Mouse (Mus musculus) hindbrain, embryonic 10.5 days (tissue): ENCODE measurements at regions not wholly inside any gene's neighbourhood (a gene's known extent, or its start where the extent isn't known, plus 50 kb on each side); places are given as distances from the start of the nearest gene placed in this dataset.

ENCODE experiments used
- DNase-seq: peaks from one replicate; pipeline ENCODE4 v3.0.0-alpha.2; 2017; ENCODE audit warnings: low spot score
- H3K27ac ChIP-seq: fragments of 300-500 bp; sonication (generic); 2 replicates; pipeline ENCODE4 v1.5.1; 2016; ENCODE audit warnings: mild to moderate bottlenecking, moderate library complexity
- H3K27me3 ChIP-seq: fragments of 300-500 bp; sonication (generic); 2 replicates; pipeline ENCODE4 v1.6.1; 2016; ENCODE audit warnings: mild to moderate bottlenecking; ENCODE audit not compliant: poor library complexity, insufficient read depth, severe bottlenecking
- H3K36me3 ChIP-seq: fragments of 300-500 bp; sonication (generic); 2 replicates; pipeline ENCODE4 v1.6.1; 2016; ENCODE audit warnings: mild to moderate bottlenecking, moderate library complexity
- H3K4me1 ChIP-seq: fragments of 300-500 bp; sonication (generic); replicated peaks from 2 replicates; pipeline ENCODE4 v1.6.1; 2016; ENCODE audit warnings: mild to moderate bottlenecking
- H3K4me3 ChIP-seq: fragments of 300-500 bp; sonication (generic); 2 replicates; pipeline ENCODE4 v1.5.1; 2016; ENCODE audit warnings: mild to moderate bottlenecking, moderate library complexity
- H3K9me3 ChIP-seq: fragments of 300-500 bp; sonication (generic); 2 replicates; pipeline ENCODE4 v1.6.1; 2016; ENCODE audit warnings: mild to moderate bottlenecking, moderate library complexity
- WGBS: fragments of 180-500 bp; shearing (Covaris S2); methylation state at CpG from one replicate; pipeline ENCODE4 v1.1.7; 2016; 5-methylcytosine and 5-hydroxymethylcytosine counted together

DNA sequence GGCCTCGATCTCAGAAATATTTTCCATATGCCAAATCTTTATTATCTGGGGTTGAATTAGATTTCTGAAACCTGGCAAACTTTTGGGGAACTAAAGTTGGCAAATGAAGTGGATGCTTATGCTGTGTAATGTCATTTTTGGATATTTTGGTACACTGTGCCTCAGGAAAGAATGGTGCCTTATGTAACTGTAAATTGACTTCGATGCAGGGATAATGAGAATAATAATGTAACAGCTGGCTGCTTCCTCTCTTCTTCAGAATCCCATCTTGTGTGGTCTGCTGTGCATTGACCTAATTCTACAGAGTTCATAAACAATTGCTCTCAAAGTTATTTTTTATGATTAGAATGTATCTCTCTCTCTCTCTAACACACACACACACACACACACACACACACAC is 545.6 kb downstream of the Tfap2b start:
- Histone ChIP-seq H3K9me3 (no peaks in the 10 kb centered on the region), H3K27me3 (no peaks in the 10 kb centered on the region), H3K4me1 (no peaks in the 10 kb centered on the region), H3K36me3 (no peaks in the 10 kb centered on the region), H3K4me3 (no peak overlapping the region), H3K27ac (no peak overlapping the region)
- WGBS = 89% methylated on average over 2 of the region's 2 CpGs
- no peak for DNase-seq

- WGBS = 86% methylated on average over 3 of the region's 3 CpGs
- H3K27ac ChIP-seq = no peak overlapping the region
- H3K4me1 ChIP-seq = no peaks in the 10 kb centered on the region
- no peaks in the 10 kb centered on the region for H3K36me3 ChIP-seq
- H3K27me3 ChIP-seq = no peaks in the 10 kb centered on the region
- no peaks in the 10 kb centered on the region for H3K9me3 ChIP-seq
- no peak for DNase-seq
- H3K4me3 ChIP-seq = no peak overlapping the region
Observed at GRCm38 (mm10) chr1:19757921-19758436, 549.3 kb downstream of the Tfap2b start.

- no peaks in the 10 kb centered on the region for H3K36me3 ChIP-seq
- H3K4me3 ChIP-seq = no peak overlapping the region
- no peaks in the 10 kb centered on the region for H3K9me3 ChIP-seq
- no peak overlapping the region for H3K27ac ChIP-seq
- H3K4me1 ChIP-seq = peaks cover 7% of the 10 kb centered on the region
- no peaks in the 10 kb centered on the region for H3K27me3 ChIP-seq
- no peak for DNase-seq
Observed at GRCm38 (mm10) chr1:19766879-19767278, 558.2 kb downstream of the Tfap2b start.

DNA sequence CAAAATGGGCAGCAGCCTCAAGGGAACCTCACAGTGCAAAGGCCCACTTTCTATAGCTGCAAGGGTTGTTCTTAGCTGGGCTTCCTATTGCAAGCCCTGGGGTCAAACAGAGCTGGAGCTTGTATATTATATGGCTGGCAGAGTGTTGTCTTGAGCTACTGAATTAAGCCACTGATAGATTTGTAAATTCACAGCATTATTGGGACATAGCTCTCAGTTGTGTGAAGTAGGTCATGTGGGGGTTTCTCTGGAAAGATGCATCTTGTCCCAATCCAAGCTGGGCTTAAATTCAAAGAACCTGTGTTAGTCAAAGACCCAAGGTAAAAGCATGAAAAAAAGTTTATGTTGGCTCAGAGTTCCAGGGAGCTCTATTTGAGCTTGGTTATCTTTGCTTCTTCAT is 563.6 kb downstream of the Tfap2b start:
- Histone ChIP-seq H3K27ac (no peak overlapping the region), H3K4me1 (peaks cover 4% of the 10 kb centered on the region), H3K4me3 (no peak overlapping the region), H3K27me3 (no peaks in the 10 kb centered on the region), H3K9me3 (no peaks in the 10 kb centered on the region), H3K36me3 (no peaks in the 10 kb centered on the region)
- DNase-seq = no peak

GRCm38 (mm10) chr1:19774502-19774901 is 565.8 kb downstream of the Tfap2b start:
- WGBS = 78% methylated on average over 1 of the region's 1 CpGs
- DNase-seq = no peak
- Histone ChIP-seq H3K27ac (no peak overlapping the region), H3K36me3 (no peaks in the 10 kb centered on the region), H3K9me3 (no peaks in the 10 kb centered on the region), H3K4me3 (no peak overlapping the region), H3K27me3 (no peaks in the 10 kb centered on the region), H3K4me1 (no peaks in the 10 kb centered on the region)

GRCm38 (mm10) chr1:19777542-19777941 is 568.8 kb downstream of the Tfap2b start:
- no peaks in the 10 kb centered on the region for H3K9me3 ChIP-seq
- DNase-seq = no peak
- no peak overlapping the region for H3K27ac ChIP-seq
- no peaks in the 10 kb centered on the region for H3K36me3 ChIP-seq
- no peaks in the 10 kb centered on the region for H3K27me3 ChIP-seq
- no peaks in the 10 kb centered on the region for H3K4me1 ChIP-seq
- 92% methylated on average over 1 of the region's 1 CpGs for WGBS
- H3K4me3 ChIP-seq = no peak overlapping the region

GRCm38 (mm10) chr1:19786971-19787370 is 578.3 kb downstream of the Tfap2b start:
- H3K4me3 ChIP-seq = no peak overlapping the region
- 93% methylated on average over 2 of the region's 2 CpGs for WGBS
- H3K9me3 ChIP-seq = no peaks in the 10 kb centered on the region
- DNase-seq = no peak
- no peaks in the 10 kb centered on the region for H3K27me3 ChIP-seq
- H3K4me1 ChIP-seq = no peaks in the 10 kb centered on the region
- no peaks in the 10 kb centered on the region for H3K36me3 ChIP-seq
- no peak overlapping the region for H3K27ac ChIP-seq

GRCm38 (mm10) chr1:19794124-19794523 is 585.4 kb downstream of the Tfap2b start:
- H3K4me3 ChIP-seq = no peak overlapping the region
- 76% methylated on average over 2 of the region's 2 CpGs for WGBS
- H3K36me3 ChIP-seq = no peaks in the 10 kb centered on the region
- H3K4me1 ChIP-seq = no peaks in the 10 kb centered on the region
- H3K9me3 ChIP-seq = no peaks in the 10 kb centered on the region
- no peak for DNase-seq
- no peak overlapping the region for H3K27ac ChIP-seq
- H3K27me3 ChIP-seq = no peaks in the 10 kb centered on the region

DNA sequence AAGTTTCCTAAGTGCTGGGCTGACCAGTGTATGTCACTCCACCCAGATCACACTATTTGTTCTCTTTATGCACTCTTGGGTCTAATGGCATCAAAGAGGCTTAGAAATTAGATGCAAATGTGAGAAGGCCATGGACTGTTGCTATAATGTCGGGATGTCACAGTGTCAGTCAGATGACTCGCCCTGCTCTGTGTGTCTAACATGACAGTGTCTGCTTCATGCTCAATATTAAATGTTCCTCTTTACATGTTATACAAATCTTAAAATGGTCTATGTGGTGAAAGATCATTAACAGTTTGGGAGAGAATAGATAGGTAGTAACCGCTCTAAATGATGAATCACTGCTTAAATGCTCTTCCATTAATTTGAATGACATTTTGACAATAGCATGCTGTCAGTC is 617.2 kb downstream of the Tfap2b start:
- Histone ChIP-seq H3K27ac (no peak overlapping the region), H3K4me3 (no peak overlapping the region), H3K9me3 (no peaks in the 10 kb centered on the region), H3K27me3 (no peaks in the 10 kb centered on the region), H3K4me1 (peaks cover 11% of the 10 kb centered on the region; the same call in 1 of the 2 replicates), H3K36me3 (no peaks in the 10 kb centered on the region)
- DNase-seq = no peak
- WGBS = 62% methylated on average over 3 of the region's 3 CpGs

DNA sequence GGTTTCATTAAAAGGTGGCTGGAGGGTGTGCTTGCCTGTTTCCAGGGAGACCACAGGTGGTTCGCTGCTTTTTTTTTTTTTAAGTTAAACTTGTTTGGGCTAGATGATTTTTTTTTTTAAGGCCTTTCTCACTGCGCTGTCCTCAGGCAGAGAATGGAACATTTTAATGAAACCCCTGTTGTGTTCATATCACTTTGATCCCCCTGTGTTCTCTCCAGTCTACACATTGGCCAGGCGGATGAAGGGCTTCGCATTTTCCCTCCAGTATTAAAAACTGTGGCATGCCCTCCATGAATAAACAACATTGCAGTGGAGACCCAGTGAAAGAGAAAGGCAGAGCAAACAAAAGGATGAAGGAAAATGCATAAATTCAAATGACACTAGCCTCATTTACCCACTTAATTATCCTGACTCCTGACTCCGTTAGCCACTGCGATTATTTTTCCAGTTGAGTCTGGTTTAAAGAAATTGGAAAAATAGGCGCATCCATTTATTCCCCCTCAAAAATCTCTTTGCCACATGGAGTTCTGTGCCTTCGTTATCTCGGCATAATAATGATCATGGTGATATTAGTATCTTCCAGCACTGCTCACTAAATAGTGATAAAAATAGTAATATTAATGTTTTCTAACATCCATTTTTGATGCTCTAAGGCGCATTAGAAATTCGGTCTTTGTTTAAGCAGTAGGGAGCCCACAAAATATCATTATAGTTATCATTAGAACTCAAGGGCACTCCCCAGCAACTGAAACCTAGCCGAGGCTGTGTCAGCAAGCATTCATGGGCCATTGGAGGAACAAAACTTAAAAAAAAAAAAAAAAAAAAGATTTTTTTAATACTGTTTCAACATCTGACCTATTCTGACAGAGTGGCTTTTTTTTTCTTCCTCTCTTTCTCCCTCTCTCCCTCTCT is 618.0 kb downstream of the Tfap2b start:
- no peak for DNase-seq
- Histone ChIP-seq H3K27me3 (no peaks in the 10 kb centered on the region), H3K4me1 (peaks cover 11% of the 10 kb centered on the region; the same call in 1 of the 2 replicates), H3K36me3 (no peaks in the 10 kb centered on the region), H3K27ac (no peak overlapping the region), H3K9me3 (no peaks in the 10 kb centered on the region), H3K4me3 (no peak overlapping the region)
- WGBS = 65% methylated on average over 12 of the region's 12 CpGs

- Histone ChIP-seq H3K27me3 (no peaks in the 10 kb centered on the region), H3K4me1 (no peaks in the 10 kb centered on the region), H3K4me3 (no peak overlapping the region), H3K36me3 (no peaks in the 10 kb centered on the region), H3K27ac (no peak overlapping the region), H3K9me3 (no peaks in the 10 kb centered on the region)
- no peak for DNase-seq
- WGBS = 91% methylated on average over 3 of the region's 3 CpGs
Observed at GRCm38 (mm10) chr1:19849918-19850317, 641.2 kb downstream of the Tfap2b start.

GRCm38 (mm10) chr1:19857250-19857649 is 648.5 kb downstream of the Tfap2b start:
- no peak for DNase-seq
- Histone ChIP-seq H3K36me3 (no peaks in the 10 kb centered on the region), H3K27me3 (no peaks in the 10 kb centered on the region), H3K4me1 (no peaks in the 10 kb centered on the region), H3K4me3 (no peak overlapping the region), H3K27ac (no peak overlapping the region), H3K9me3 (no peaks in the 10 kb centered on the region)

GRCm38 (mm10) chr1:19868478-19868877 is 659.8 kb downstream of the Tfap2b start:
- Histone ChIP-seq H3K9me3 (no peaks in the 10 kb centered on the region), H3K36me3 (no peaks in the 10 kb centered on the region), H3K27me3 (no peaks in the 10 kb centered on the region), H3K4me1 (no peaks in the 10 kb centered on the region), H3K4me3 (no peak overlapping the region), H3K27ac (no peak overlapping the region)
- no peak for DNase-seq
- WGBS = 73% methylated on average over 12 of the region's 12 CpGs
